Mouse (Mus musculus): ENCODE results near the gene Ddr1. TPM values are rescaled to one million over a fixed set of nuclear protein-coding genes. Genes with fewer than 3 reads are reported as not detected.
"Not testable (repeated sequence)": the region's sequence is repeated elsewhere in the genome, so short reads cannot be mapped to it uniquely, and the experiment has no call there.

Gene Ddr1
- polyA plus RNA-seq, 1 experiment from 2014 or later: 38.2 TPM

- Histone ChIP-seq H3K27ac (ENCODE audit: low read depth) (no peak overlapping the region), H3K4me1 (ENCODE audit: insufficient read depth) (no peaks in the 10 kb centered on the region), H3K9me3 (ENCODE audit: low read depth, low read length) (no peaks in the 10 kb centered on the region), H3K36me3 (ENCODE audit: insufficient read depth) (no peaks in the 10 kb centered on the region), H3K4me2 (no peak overlapping the region), H3K4me3 (ENCODE audit: low read depth, low read length) (no peak overlapping the region), H3K27me3 (ENCODE audit: insufficient read depth, low read length) (no peaks in the 10 kb centered on the region), H3K9ac (no peak overlapping the region)
- 73% methylated on average over 5 of the region's 5 CpGs for WGBS
- DNase-seq (no peak), ATAC-seq (ENCODE audit: insufficient read depth) (no peak)
- TF ChIP-seq CTCF (IDR thresholded peaks at IDR 0.05; ENCODE audit: low read depth): no peak
Measured at GRCm38 (mm10) chr17:35740276-35740880, 36.0 kb upstream of the Ddr1 start.

- H3K4me2 ChIP-seq: 0 out of 2 replicates have a peak overlapping the region, but pooled peaks have one; percentile 18
- H3K36me3 ChIP-seq (ENCODE audit: insufficient read depth): no peaks in the 10 kb centered on the region
- no peak overlapping the region for H3K4me3 ChIP-seq (ENCODE audit: low read depth, low read length)
- H3K27me3 ChIP-seq (ENCODE audit: insufficient read depth, low read length): no peaks in the 10 kb centered on the region
- 8% methylated on average over 6 of the region's 6 CpGs for WGBS
- TF ChIP-seq CTCF (IDR thresholded peaks at IDR 0.05; ENCODE audit: low read depth): peak; percentile 95
- ATAC-seq (ENCODE audit: insufficient read depth): no peak; the same call in 1 of the 2 replicates
- H3K9me3 ChIP-seq (ENCODE audit: low read depth, low read length): no peaks in the 10 kb centered on the region
- no peak overlapping the region for H3K27ac ChIP-seq (ENCODE audit: low read depth)
- H3K4me1 ChIP-seq (ENCODE audit: insufficient read depth): no peaks in the 10 kb centered on the region
- DNase-seq: peak; percentile 95
- H3K9ac ChIP-seq: no peak overlapping the region
Measured at GRCm38 (mm10) chr17:35739675-35740074, 35.3 kb upstream of the Ddr1 start.

- ATAC-seq (ENCODE audit: insufficient read depth): peak; percentile 78
- peak; percentile 94 for DNase-seq
- H3K9ac ChIP-seq: peak overlapping the region; percentile 29; the same call in 1 of the 2 replicates
- H3K4me2 ChIP-seq: peak overlapping the region; percentile 37
- TF ChIP-seq CTCF (IDR thresholded peaks at IDR 0.05; ENCODE audit: low read depth): peak; percentile 93
- 10% methylated on average over 12 of the region's 12 CpGs for WGBS
- H3K4me3 ChIP-seq (ENCODE audit: low read depth, low read length): no peak overlapping the region
- no peaks in the 10 kb centered on the region for H3K9me3 ChIP-seq (ENCODE audit: low read depth, low read length)
- no peaks in the 10 kb centered on the region for H3K27me3 ChIP-seq (ENCODE audit: insufficient read depth, low read length)
- no peaks in the 10 kb centered on the region for H3K4me1 ChIP-seq (ENCODE audit: insufficient read depth)
- no peaks in the 10 kb centered on the region for H3K36me3 ChIP-seq (ENCODE audit: insufficient read depth)
- H3K27ac ChIP-seq (ENCODE audit: low read depth): no peak overlapping the region
Measured at GRCm38 (mm10) chr17:35737743-35738142, 33.3 kb upstream of the Ddr1 start.

GRCm38 (mm10) chr17:35736280-35736960, 32.0 kb upstream of the Ddr1 start:
- no peaks in the 10 kb centered on the region for H3K27me3 ChIP-seq (ENCODE audit: insufficient read depth, low read length)
- WGBS: 36% methylated on average over 12 of the region's 12 CpGs
- H3K4me2 ChIP-seq: no peak overlapping the region
- no peak overlapping the region for H3K27ac ChIP-seq (ENCODE audit: low read depth)
- DNase-seq: peak; percentile 84
- no peak overlapping the region for H3K4me3 ChIP-seq (ENCODE audit: low read depth, low read length)
- peak; percentile 88 for TF ChIP-seq CTCF (IDR thresholded peaks at IDR 0.05; ENCODE audit: low read depth)
- no peak overlapping the region for H3K9ac ChIP-seq
- H3K9me3 ChIP-seq (ENCODE audit: low read depth, low read length): no peaks in the 10 kb centered on the region
- ATAC-seq (ENCODE audit: insufficient read depth): peak; percentile 25; the same call in 1 of the 2 replicates
- H3K36me3 ChIP-seq (ENCODE audit: insufficient read depth): no peaks in the 10 kb centered on the region
- H3K4me1 ChIP-seq (ENCODE audit: insufficient read depth): no peaks in the 10 kb centered on the region

- no peak overlapping the region for H3K4me2 ChIP-seq
- H3K36me3 ChIP-seq (ENCODE audit: insufficient read depth): no peaks in the 10 kb centered on the region
- H3K27me3 ChIP-seq (ENCODE audit: insufficient read depth, low read length): no peaks in the 10 kb centered on the region
- TF ChIP-seq CTCF (IDR thresholded peaks at IDR 0.05; ENCODE audit: low read depth): no peak
- no peak overlapping the region for H3K27ac ChIP-seq (ENCODE audit: low read depth)
- no peaks in the 10 kb centered on the region for H3K9me3 ChIP-seq (ENCODE audit: low read depth, low read length)
- H3K4me3 ChIP-seq (ENCODE audit: low read depth, low read length): no peak overlapping the region
- no peak overlapping the region for H3K9ac ChIP-seq
- DNase-seq: no peak
- 32% methylated on average over 2 of the region's 2 CpGs for WGBS
- no peak for ATAC-seq (ENCODE audit: insufficient read depth)
- no peaks in the 10 kb centered on the region for H3K4me1 ChIP-seq (ENCODE audit: insufficient read depth)
Measured at GRCm38 (mm10) chr17:35734478-35734877, 30.1 kb upstream of the Ddr1 start.

- Histone ChIP-seq H3K27ac (ENCODE audit: low read depth) (no peak overlapping the region), H3K4me2 (no peak overlapping the region), H3K36me3 (ENCODE audit: insufficient read depth) (no peaks in the 10 kb centered on the region), H3K4me3 (ENCODE audit: low read depth, low read length) (no peak overlapping the region), H3K9me3 (ENCODE audit: low read depth, low read length) (no peaks in the 10 kb centered on the region), H3K9ac (no peak overlapping the region), H3K27me3 (ENCODE audit: insufficient read depth, low read length) (no peaks in the 10 kb centered on the region), H3K4me1 (ENCODE audit: insufficient read depth) (no peaks in the 10 kb centered on the region)
- ATAC-seq (ENCODE audit: insufficient read depth) (no peak), DNase-seq (no peak)
- TF ChIP-seq CTCF (IDR thresholded peaks at IDR 0.05; ENCODE audit: low read depth): no peak
- 77% methylated on average over 2 of the region's 2 CpGs for WGBS
Measured at GRCm38 (mm10) chr17:35733398-35733797, 29.0 kb upstream of the Ddr1 start.

GRCm38 (mm10) chr17:35731431-35732145, 27.2 kb upstream of the Ddr1 start:
- peaks cover 2% of the 10 kb centered on the region; the same call in 1 of the 2 replicates for H3K4me1 ChIP-seq (ENCODE audit: insufficient read depth)
- 50% methylated on average over 10 of the region's 10 CpGs for WGBS
- H3K4me2 ChIP-seq: no peak overlapping the region
- no peaks in the 10 kb centered on the region for H3K36me3 ChIP-seq (ENCODE audit: insufficient read depth)
- TF ChIP-seq CTCF (IDR thresholded peaks at IDR 0.05; ENCODE audit: low read depth): no peak
- no peaks in the 10 kb centered on the region for H3K27me3 ChIP-seq (ENCODE audit: insufficient read depth, low read length)
- no peak overlapping the region for H3K9ac ChIP-seq
- ATAC-seq (ENCODE audit: insufficient read depth) (no peak), DNase-seq (no peak)
- H3K9me3 ChIP-seq (ENCODE audit: low read depth, low read length): no peaks in the 10 kb centered on the region
- no peak overlapping the region for H3K27ac ChIP-seq (ENCODE audit: low read depth)
- H3K4me3 ChIP-seq (ENCODE audit: low read depth, low read length): no peak overlapping the region

GRCm38 (mm10) chr17:35730112-35730511, 25.7 kb upstream of the Ddr1 start:
- not testable (repeated sequence) for DNase-seq; H3K4me3 ChIP-seq (ENCODE audit: low read depth, low read length); H3K27ac ChIP-seq (ENCODE audit: low read depth); H3K36me3 ChIP-seq (ENCODE audit: insufficient read depth); H3K9me3 ChIP-seq (ENCODE audit: low read depth, low read length); ATAC-seq (ENCODE audit: insufficient read depth); H3K27me3 ChIP-seq (ENCODE audit: insufficient read depth, low read length); H3K9ac ChIP-seq; H3K4me2 ChIP-seq; H3K4me1 ChIP-seq (ENCODE audit: insufficient read depth)
- WGBS: 72% methylated on average over 3 of the region's 3 CpGs
